ENCODE assay signal across 9 mouse cellular contexts in genomic region chr11:120160478-120160877, GRCm38 (mm10). TPM values are rescaled to one million over a fixed set of nuclear protein-coding genes. Genes with fewer than 3 reads are reported as not detected.
DNase-seq lines count a peak whose midpoint lies in the region; ATAC-seq and TF ChIP-seq lines count a peak whose summit lies in the region.
"Had no signal": no experiment of that assay in that cellular context is flagged by ENCODE, and none has a peak within 500 bp of the region (broad histone marks: within the 10 kb centered on the region; RNA-seq: fewer than 3 reads in every experiment).

No protein-coding gene starts in this region.

- 66% methylated on average over 4 of the region's 4 CpGs for WGBS in heart, embryonic 10.5 days
- WGBS in heart, embryonic 12.5 days = 67% methylated on average over 4 of the region's 4 CpGs
- WGBS in thymus, adult 2 months = 95% methylated on average over 4 of the region's 4 CpGs
- WGBS in stomach, postnatal 0 days = 79% methylated on average over 4 of the region's 4 CpGs

- no peak for DNase-seq in heart, embryonic 10.5 days (ENCODE audit: low spot score)
- DNase-seq in thymus, adult 2 months = peak; percentile 26
- no peak for DNase-seq in thymus, postnatal 10 days (ENCODE audit: low spot score in 2 of 2)
- peak; percentile 61 for DNase-seq in stomach, postnatal 0 days (ENCODE audit: low spot score)
- no peak for DNase-seq in layer of hippocampus, adult 8-10 months (ENCODE audit: low spot score in 2 of 2)
- DNase-seq in right cerebral cortex, postnatal 10 days (ENCODE audit: low spot score in 2 of 2) = no peak

- no peak for TF ChIP-seq EP300 in stomach, postnatal 0 days (optimal IDR thresholded peaks at IDR 0.05)

- ATAC-seq in heart, embryonic 12.5 days (ENCODE audit: insufficient number of reproducible peaks, low FRiP score) = no peak
- no peak for ATAC-seq in stomach, postnatal 0 days (ENCODE audit: low FRiP score, low TSS enrichment)

- TF ChIP-seq CTCF in thymus, adult 2 months (IDR thresholded peaks at IDR 0.05; ENCODE audit: borderline replicate concordance, control insufficient read depth, extremely low read depth, insufficient read depth, low read length, poor library complexity) = peak; percentile 46; the same call in 1 of the 2 replicates
- peak; percentile 54 for TF ChIP-seq CTCF in cortical plate, adult 2 months (IDR thresholded peaks at IDR 0.05; ENCODE audit: extremely low read depth, insufficient read depth, low read length)
- peak; percentile 81 for TF ChIP-seq CTCF in stomach, postnatal 0 days (IDR thresholded peaks at IDR 0.05; ENCODE audit: low read depth)

- no peaks in the 10 kb centered on the region for H3K27me3 ChIP-seq in heart, embryonic 10.5 days (ENCODE audit: insufficient read depth, poor library complexity, severe bottlenecking)
- no peaks in the 10 kb centered on the region for H3K27me3 ChIP-seq in heart, embryonic 12.5 days (replicated peaks)
- no peaks in the 10 kb centered on the region for H3K27me3 ChIP-seq in thymus, adult 2 months (ENCODE audit: control insufficient read depth, insufficient read depth, low read length)
- no peaks in the 10 kb centered on the region for H3K27me3 ChIP-seq in stomach, postnatal 0 days (ENCODE audit: control insufficient read depth, insufficient read depth, low read length)
- H3K27me3 ChIP-seq: stomach, embryonic 15.5 days had no signal

- H3K36me3 ChIP-seq in heart, embryonic 10.5 days = no peaks in the 10 kb centered on the region; the same call in 1 of the 2 replicates
- H3K36me3 ChIP-seq in heart, embryonic 12.5 days = no peaks in the 10 kb centered on the region
- H3K36me3 ChIP-seq in thymus, adult 2 months (ENCODE audit: control insufficient read depth, insufficient read depth, low read length) = no peaks in the 10 kb centered on the region
- H3K36me3 ChIP-seq in stomach, postnatal 0 days (ENCODE audit: control insufficient read depth, insufficient read depth, low read length) = no peaks in the 10 kb centered on the region
- H3K36me3 ChIP-seq: stomach, embryonic 15.5 days had no signal

- H3K4me2 ChIP-seq in heart, embryonic 12.5 days = no peak overlapping the region
- H3K4me2 ChIP-seq in stomach, postnatal 0 days (replicated peaks; ENCODE audit: low read depth) = no peak overlapping the region
- H3K4me2 ChIP-seq: stomach, embryonic 15.5 days had no signal

- H3K9ac ChIP-seq in heart, embryonic 12.5 days = no peak overlapping the region
- H3K9ac ChIP-seq in stomach, postnatal 0 days (ENCODE audit: low read length) = no peak overlapping the region
- H3K9ac ChIP-seq: stomach, embryonic 15.5 days had no signal

- no peak overlapping the region for H3K4me3 ChIP-seq in heart, embryonic 10.5 days
- no peak overlapping the region for H3K4me3 ChIP-seq in heart, embryonic 12.5 days
- H3K4me3 ChIP-seq in thymus, adult 2 months (ENCODE audit: control insufficient read depth, insufficient read depth, low read length) = no peak overlapping the region
- H3K4me3 ChIP-seq in cortical plate, adult 2 months (ENCODE audit: insufficient read depth, low read length) = no peak overlapping the region
- H3K4me3 ChIP-seq in stomach, postnatal 0 days (ENCODE audit: low read depth, low read length) = no peak overlapping the region
- H3K4me3 ChIP-seq: stomach, embryonic 15.5 days had no signal

- no peaks in the 10 kb centered on the region for H3K9me3 ChIP-seq in heart, embryonic 10.5 days
- H3K9me3 ChIP-seq in heart, embryonic 12.5 days (replicated peaks) = no peaks in the 10 kb centered on the region; the same call in 1 of the 2 replicates
- no peaks in the 10 kb centered on the region for H3K9me3 ChIP-seq in stomach, postnatal 0 days (ENCODE audit: control insufficient read depth, low read length)
- H3K9me3 ChIP-seq: stomach, embryonic 15.5 days had no signal

- no peak for TF ChIP-seq POLR2A in thymus, adult 2 months (IDR thresholded peaks at IDR 0.05; ENCODE audit: control insufficient read depth, extremely low read depth, insufficient read depth, low read length, poor library complexity)
- no peak for TF ChIP-seq POLR2A in cortical plate, adult 2 months (IDR thresholded peaks at IDR 0.05; ENCODE audit: extremely low read depth, insufficient read depth, low read length)

- H3K27ac ChIP-seq in heart, embryonic 10.5 days = peak overlapping the region; percentile 80
- no peak overlapping the region for H3K27ac ChIP-seq in heart, embryonic 12.5 days (ENCODE audit: poor library complexity, severe bottlenecking)
- H3K27ac ChIP-seq in thymus, adult 2 months (ENCODE audit: control insufficient read depth, insufficient read depth, low read length) = no peak overlapping the region
- H3K27ac ChIP-seq in cortical plate, adult 2 months (ENCODE audit: insufficient read depth, low read length) = no peak overlapping the region
- H3K27ac ChIP-seq in stomach, postnatal 0 days (replicated peaks) = no peak overlapping the region
- H3K27ac ChIP-seq: stomach, embryonic 15.5 days had no signal

- H3K4me1 ChIP-seq in heart, embryonic 10.5 days = peaks cover 61% of the 10 kb centered on the region
- peaks cover 50% of the 10 kb centered on the region for H3K4me1 ChIP-seq in heart, embryonic 12.5 days (replicated peaks)
- H3K4me1 ChIP-seq in thymus, adult 2 months (replicated peaks; ENCODE audit: control insufficient read depth, insufficient read depth, low read length) = peaks cover 20% of the 10 kb centered on the region
- no peaks in the 10 kb centered on the region for H3K4me1 ChIP-seq in cortical plate, adult 2 months (ENCODE audit: control insufficient read depth, insufficient read depth, low read length)
- peaks cover 3% of the 10 kb centered on the region; the same call in 1 of the 2 replicates for H3K4me1 ChIP-seq in stomach, postnatal 0 days (replicated peaks; ENCODE audit: control insufficient read depth, insufficient read depth)

RNA-seq across cellular contexts. Expression of gene Slc38a10, which starts 9.3 kb away (rescaled TPM):
- polyA plus RNA-seq in heart, embryonic 10.5 days (2016; fragmentation: Nextera tagmentation; extraction: Ambion mirVana) = 99.0 and 123 TPM in 2 replicates
- 114 and 117 TPM in 2 replicates for polyA plus RNA-seq in heart, embryonic 12.5 days (2016; fragmentation: Nextera tagmentation; extraction: Ambion mirVana)
- polyA plus RNA-seq in thymus, adult 2 months (2012; rRNA removed) = 165 and 167 TPM in 2 replicates
- 57.7 and 60.3 TPM in 2 replicates for polyA plus RNA-seq in cortical plate, adult 2 months (2012; rRNA removed)
- 40.5 and 42.3 TPM in 2 replicates for polyA plus RNA-seq in stomach, postnatal 0 days (2015; fragmentation: Nextera tagmentation; extraction: Ambion mirVana)
- 10 to 100 TPM; 83.1 to 95.2 (median 88.8) TPM for total RNA-seq in layer of hippocampus, adult 8-10 months (2022)

Comparison
In these comparisons a context has a peak if more than half of its experiments do, and no peak if none do; other contexts are left out.
1. DNase-seq: peak in thymus, adult 2 months (single experiment) and stomach, postnatal 0 days (single experiment); none in heart, embryonic 10.5 days (single experiment), thymus, postnatal 10 days (0 of 2), layer of hippocampus, adult 8-10 months (0 of 2) and right cerebral cortex, postnatal 10 days (0 of 2).
2. Peak in every context shown above with its lines, with median percentiles within 50 percentile points of each other: CTCF ChIP-seq.